Mouse (Mus musculus): ENCODE results near the gene Tbx5.

The Tbx5 gene

GRCm38 (mm10) chr5:119832479-119832796 is at the start of gene Tbx5:
Gene Tbx5, plus strand, starts transcription at chr5:119832668.
- no peak for DNase-seq

- no peak for DNase-seq
These were observed 46.5 kb upstream of the Tbx5 start for GRCm38 (mm10) chr5:119785959-119786358.

DNA sequence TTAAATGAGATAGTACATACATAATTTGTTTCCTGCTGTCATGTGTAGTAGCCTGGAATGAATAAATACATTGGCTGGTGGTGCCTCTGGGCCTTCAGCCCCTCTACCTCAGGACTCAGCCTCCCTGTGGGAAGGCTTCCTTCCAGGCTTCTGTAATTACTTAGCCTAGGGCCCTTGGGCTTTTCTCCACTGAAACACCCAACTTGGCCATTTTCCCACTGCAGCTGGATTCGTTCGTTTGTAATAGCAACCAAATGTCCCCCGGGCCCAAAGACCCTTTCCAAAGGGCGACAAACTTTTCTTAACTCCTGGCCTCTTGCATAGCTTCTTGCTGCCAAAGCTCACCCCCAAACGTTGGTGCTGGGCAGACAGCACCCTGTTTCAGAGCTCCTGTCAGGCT is 40.8 kb upstream of the Tbx5 start:
- no peak for DNase-seq

DNA sequence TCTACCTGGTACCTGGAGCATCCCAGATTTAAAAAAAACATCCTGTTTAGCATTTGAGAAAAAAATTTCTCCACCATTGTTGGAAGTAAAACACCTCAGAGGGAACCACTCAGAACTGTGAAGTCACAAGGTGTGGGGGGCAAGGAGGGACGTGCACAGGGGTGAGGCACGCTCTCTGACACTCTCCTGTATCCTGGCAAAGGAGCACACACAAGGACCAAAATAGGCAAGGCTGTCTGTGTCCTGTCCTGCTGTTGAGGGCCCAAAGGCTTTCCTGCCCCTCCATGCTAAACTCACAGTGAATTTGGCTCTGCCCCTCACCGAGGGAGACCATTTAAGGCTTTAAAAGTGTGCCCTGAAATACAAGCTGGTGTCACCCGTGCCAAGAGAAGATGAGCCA is 38.5 kb upstream of the Tbx5 start:
- no peak for DNase-seq

DNA sequence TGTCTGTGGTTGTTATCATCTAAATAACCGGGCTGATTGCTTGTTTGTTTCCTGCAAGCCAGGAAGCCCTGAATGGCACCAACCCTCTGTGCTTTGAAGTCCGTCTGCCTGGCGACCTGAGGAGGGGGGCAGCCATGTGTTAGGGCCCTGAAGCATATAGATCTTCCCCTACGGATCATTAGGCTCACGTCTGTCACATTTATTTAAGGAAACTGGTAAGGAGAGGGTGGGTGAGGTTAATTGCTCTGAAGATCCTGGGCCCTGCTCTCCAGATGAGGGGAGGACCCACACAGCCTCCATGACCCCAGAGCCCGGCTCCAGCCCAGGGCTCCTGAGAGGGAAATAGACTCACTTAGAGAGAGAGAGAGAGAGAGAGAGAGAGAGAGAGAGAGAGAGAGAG is 37.1 kb upstream of the Tbx5 start:
- no peak for DNase-seq

- no peak for DNase-seq
These were observed 36.7 kb upstream of the Tbx5 start for GRCm38 (mm10) chr5:119795777-119796176.

- DNase-seq = no peak
These were observed 35.9 kb upstream of the Tbx5 start for GRCm38 (mm10) chr5:119796443-119797160.

DNA sequence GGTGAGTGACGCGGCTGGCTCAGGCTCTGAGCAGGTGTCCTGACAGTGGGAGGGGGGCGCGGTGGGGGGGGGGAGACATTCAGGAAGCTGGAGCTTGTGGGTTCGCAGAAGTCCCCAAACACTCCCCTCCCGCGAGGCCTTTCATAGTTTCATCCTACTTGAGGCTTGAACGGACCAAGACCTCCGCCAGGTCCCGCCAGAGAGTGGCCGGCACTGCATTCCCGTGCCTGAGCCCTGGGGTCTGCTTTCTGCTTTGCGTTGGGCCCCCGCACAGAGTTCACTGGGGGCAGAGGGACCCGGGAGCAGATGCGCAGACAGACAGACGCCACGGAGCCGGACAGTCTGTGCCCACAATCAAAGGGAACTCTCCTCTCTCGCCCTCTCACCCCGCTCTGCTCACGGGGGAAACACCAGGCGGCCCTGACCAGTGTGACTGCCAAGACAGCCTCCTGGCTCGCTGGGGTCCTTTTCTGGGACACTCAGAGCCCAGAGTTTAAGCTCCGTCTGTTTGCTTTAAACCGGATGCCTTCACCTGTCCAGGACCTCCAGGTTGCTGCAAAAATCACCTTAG is 34.8 kb upstream of the Tbx5 start:
- DNase-seq = no peak

GRCm38 (mm10) chr5:119798261-119798660 is 34.2 kb upstream of the Tbx5 start:
- no peak for DNase-seq

GRCm38 (mm10) chr5:119798713-119799418 is 33.6 kb upstream of the Tbx5 start:
- no peak for DNase-seq

DNA sequence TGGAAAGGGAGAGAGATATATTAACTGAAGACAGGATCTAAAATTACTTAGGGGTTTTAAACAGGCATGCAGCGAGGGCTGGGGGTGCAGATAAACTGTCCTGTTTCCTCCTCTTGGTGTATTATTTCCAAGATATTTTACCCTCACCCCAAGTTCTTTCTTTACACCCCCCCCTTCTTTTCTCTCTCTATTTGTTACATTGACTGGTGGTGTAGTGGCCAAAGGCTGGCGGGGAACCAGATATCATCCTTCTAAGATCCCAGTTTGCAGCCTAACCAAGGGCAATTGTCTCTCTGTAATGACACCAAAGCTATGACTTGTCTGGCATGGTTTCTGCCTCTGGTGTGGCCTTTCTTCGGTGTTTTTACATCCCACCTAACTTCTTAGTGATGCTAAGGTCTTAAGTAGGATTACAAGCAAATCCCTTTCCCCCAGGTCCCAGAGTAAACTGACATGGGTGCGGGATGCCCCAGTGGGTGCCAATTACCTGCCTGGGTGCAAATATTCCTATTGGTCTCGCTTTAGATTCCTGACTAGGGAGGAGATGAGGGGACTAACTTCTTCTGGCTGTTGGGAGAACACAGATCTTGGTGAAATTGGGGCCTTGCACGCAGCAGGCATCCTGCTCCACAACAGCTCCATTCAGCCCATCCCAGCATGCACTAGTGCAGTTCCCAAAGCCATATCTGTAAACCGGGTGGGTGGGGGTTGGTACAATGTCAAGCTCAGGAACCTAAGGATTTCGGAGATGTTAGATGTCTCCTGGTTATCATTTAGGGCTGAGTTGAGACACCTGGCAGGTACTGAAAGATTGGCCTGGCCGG is 32.8 kb upstream of the Tbx5 start:
- DNase-seq = no peak

DNA sequence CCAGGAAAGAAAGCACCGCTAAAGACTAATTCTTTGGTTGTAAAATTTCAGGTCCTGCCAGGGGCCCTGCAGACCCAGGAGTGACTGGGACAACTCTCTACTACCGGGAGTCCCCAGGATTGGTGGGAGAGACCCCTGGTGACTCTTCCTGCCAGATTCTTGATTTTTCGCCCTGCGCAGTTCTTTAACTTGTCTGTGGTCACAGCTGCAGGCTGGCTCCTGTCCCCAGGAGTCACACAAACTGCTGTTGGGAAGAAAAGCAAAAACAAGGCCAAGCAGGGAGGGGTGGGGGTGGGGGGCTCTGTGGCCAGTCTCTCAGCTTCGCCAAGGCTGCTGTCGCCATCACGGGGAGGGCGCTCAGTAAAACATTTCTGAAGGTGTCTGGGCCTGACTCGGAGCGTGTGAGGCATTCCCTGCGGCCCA is 32.2 kb upstream of the Tbx5 start:
- no peak for DNase-seq

GRCm38 (mm10) chr5:119802617-119803410 is 29.7 kb upstream of the Tbx5 start:
- DNase-seq = no peak

- no peak for DNase-seq
These were observed 28.8 kb upstream of the Tbx5 start for GRCm38 (mm10) chr5:119803411-119804251.

DNA sequence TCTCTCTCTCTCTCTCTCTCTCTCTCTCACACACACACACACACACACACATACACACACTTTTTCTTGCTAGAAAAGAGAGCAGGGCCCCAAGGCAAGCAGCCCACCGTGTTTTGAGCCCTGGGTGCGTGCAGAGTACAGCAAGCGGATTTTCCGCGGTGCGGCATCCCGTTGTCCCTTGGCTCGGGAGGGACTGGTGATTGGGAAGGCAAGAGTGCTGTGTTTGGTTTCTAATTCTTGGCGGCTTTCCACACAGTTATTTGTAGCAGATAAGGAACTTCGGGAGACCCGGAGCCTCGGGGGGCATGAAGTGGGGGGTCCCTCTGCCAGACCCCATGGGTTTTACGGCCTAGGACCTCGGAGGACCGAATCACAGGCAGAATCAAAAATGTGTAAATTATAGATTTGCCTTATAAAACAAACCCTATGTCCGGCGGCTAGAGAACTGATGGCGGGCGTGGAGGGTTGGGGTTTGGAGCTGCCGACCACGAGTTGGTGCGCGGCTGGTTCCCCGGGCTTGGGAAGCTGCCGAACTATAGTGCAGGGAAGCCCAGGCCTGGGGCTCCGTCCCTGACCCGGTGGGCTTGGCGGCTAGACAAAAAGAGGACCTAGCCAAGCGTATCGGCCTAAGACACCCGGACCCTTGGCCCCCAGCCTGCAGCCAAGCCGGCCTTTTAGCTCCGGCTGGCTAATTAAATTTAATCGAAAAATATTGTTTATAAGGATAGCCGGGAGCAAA is 28.0 kb upstream of the Tbx5 start:
- DNase-seq = no peak

GRCm38 (mm10) chr5:119805636-119806035 is 26.8 kb upstream of the Tbx5 start:
- DNase-seq = no peak

GRCm38 (mm10) chr5:119806467-119806866 is 26.0 kb upstream of the Tbx5 start:
- no peak for DNase-seq

GRCm38 (mm10) chr5:119807481-119808183 is 24.8 kb upstream of the Tbx5 start:
- DNase-seq = no peak

GRCm38 (mm10) chr5:119808713-119809112 is 23.8 kb upstream of the Tbx5 start:
- no peak for DNase-seq

- DNase-seq = no peak
These were observed 21.3 kb upstream of the Tbx5 start for GRCm38 (mm10) chr5:119810994-119811690.
